Mouse (Mus musculus) cerebellum, adult 2 months (tissue): ENCODE data around the gene Arhgef11. TPM values are rescaled to one million over a fixed set of nuclear protein-coding genes. Genes with fewer than 3 reads are reported as not detected.
A peak's percentile ranks its signal among the peaks of the same experiment; 100 is the strongest.

Experiments
- DNase-seq, 2 experiments: peaks; one replicate each; pipeline ENCODE4 v3.0.0; 2021
- H3K27ac ChIP-seq: fragments of 200-500 bp; 2 replicates; pipeline ENCODE4 v1.5.1; 2012; ENCODE audit warnings: low read length, control low read depth, inconsistent platforms; ENCODE audit not compliant: insufficient read depth
- H3K27me3 ChIP-seq: fragments of 200-500 bp; 2 replicates; pipeline ENCODE4 v1.6.1; 2012; ENCODE audit warnings: inconsistent platforms, mild to moderate bottlenecking, low read length, moderate library complexity; ENCODE audit not compliant: control insufficient read depth, insufficient read depth
- H3K4me1 ChIP-seq: fragments of 200-500 bp; 2 replicates; pipeline ENCODE4 v1.6.1; 2011; ENCODE audit warnings: low read length; ENCODE audit not compliant: control insufficient read depth, insufficient read depth
- H3K4me3 ChIP-seq: fragments of 200-500 bp; replicated peaks from 2 replicates; pipeline ENCODE3; 2011; ENCODE audit warnings: mild to moderate bottlenecking, low read depth, low read length, control low read depth; ENCODE audit not compliant: insufficient read depth
- CTCF ChIP-seq: fragments of 200-500 bp; IDR thresholded peaks from 2 replicates; pipeline ENCODE4 v1.5.1; 2011; ENCODE audit warnings: low read depth, mild to moderate bottlenecking, control low read depth, low read length, moderate library complexity, borderline replicate concordance; ENCODE audit not compliant: insufficient read depth
- POLR2A ChIP-seq: fragments of 200-500 bp; IDR thresholded peaks from 2 replicates; pipeline ENCODE4 v1.6.1; 2011; ENCODE audit warnings: low read length, control low read depth, borderline replicate concordance; ENCODE audit not compliant: insufficient read depth
- WGBS: fragments of 180-500 bp; shearing (Covaris S2); methylation state at CpG from one replicate; pipeline ENCODE4 v1.1.7; 2018; 5-methylcytosine and 5-hydroxymethylcytosine counted together
- polyA plus RNA-seq: library from polyadenylated mRNA; depleted of rRNA; stranded (reverse); fragments of >200 nt; gene quantifications from 2 replicates; pipeline ENCODE4 v1.2.3, GENCODE M21; 2012

Gene Arhgef11
- polyA plus RNA-seq, 1 experiment, result 52.2 TPM

GRCm38 (mm10) chr3:87617811-87618130 lies 412 bp downstream of the Arhgef11 start:
- no peak for TF ChIP-seq CTCF
- no peak for TF ChIP-seq POLR2A
- peak overlapping the region; percentile 79 for H3K4me3 ChIP-seq
- H3K27ac ChIP-seq, result peak overlapping the region; percentile 91
- no peaks in the 10 kb centered on the region for H3K27me3 ChIP-seq
- H3K4me1 ChIP-seq, result 0 out of 2 replicates have a peak, but pooled peaks cover 4% of the 10 kb centered on the region
- no peak for DNase-seq
- under 1% methylated on average over 6 of the region's 6 CpGs for WGBS

GRCm38 (mm10) chr3:87618240-87618639 lies 881 bp downstream of the Arhgef11 start:
- 1% methylated on average over 3 of the region's 3 CpGs for WGBS
- Histone ChIP-seq H3K27me3 (no peaks in the 10 kb centered on the region), H3K4me3 (peak overlapping the region; percentile 79), H3K27ac (no peak overlapping the region), H3K4me1 (0 out of 2 replicates have a peak, but pooled peaks cover 4% of the 10 kb centered on the region)
- TF ChIP-seq POLR2A (no peak), CTCF (no peak)
- DNase-seq, result no peak

- TF ChIP-seq POLR2A (no peak), CTCF (no peak)
- Histone ChIP-seq H3K4me3 (peak overlapping the region; percentile 79), H3K27ac (peak overlapping the region; percentile 10; the same call in 1 of the 2 replicates), H3K4me1 (0 out of 2 replicates have a peak, but pooled peaks cover 4% of the 10 kb centered on the region), H3K27me3 (no peaks in the 10 kb centered on the region)
- 9% methylated on average over 5 of the region's 5 CpGs for WGBS
- no peak for DNase-seq
Observed at GRCm38 (mm10) chr3:87618981-87619710, 1.8 kb downstream of the Arhgef11 start.

GRCm38 (mm10) chr3:87620218-87620891 lies 3.0 kb downstream of the Arhgef11 start:
- 24% methylated on average over 7 of the region's 7 CpGs for WGBS
- H3K27ac ChIP-seq, result no peak overlapping the region
- TF ChIP-seq CTCF, result no peak
- no peak for TF ChIP-seq POLR2A
- no peak for DNase-seq
- H3K4me1 ChIP-seq, result 0 out of 2 replicates have a peak, but pooled peaks cover 4% of the 10 kb centered on the region
- peak overlapping the region; percentile 79 for H3K4me3 ChIP-seq
- H3K27me3 ChIP-seq, result no peaks in the 10 kb centered on the region

GRCm38 (mm10) chr3:87624899-87625298 lies 7.5 kb downstream of the Arhgef11 start:
- H3K4me3 ChIP-seq, result no peak overlapping the region
- WGBS, result 94% methylated on average over 4 of the region's 4 CpGs
- H3K27ac ChIP-seq, result no peak overlapping the region
- TF ChIP-seq POLR2A, result no peak
- TF ChIP-seq CTCF, result no peak
- no peaks in the 10 kb centered on the region for H3K27me3 ChIP-seq
- 0 out of 2 replicates have a peak, but pooled peaks cover 4% of the 10 kb centered on the region for H3K4me1 ChIP-seq
- no peak for DNase-seq

GRCm38 (mm10) chr3:87630899-87631298 lies 13.5 kb downstream of the Arhgef11 start:
- H3K4me1 ChIP-seq, result peaks cover 8% of the 10 kb centered on the region
- H3K4me3 ChIP-seq, result no peak overlapping the region
- H3K27me3 ChIP-seq, result no peaks in the 10 kb centered on the region
- H3K27ac ChIP-seq, result no peak overlapping the region
- DNase-seq, result peak; percentile 58 to 66
- WGBS, result 14% methylated on average over 9 of the region's 9 CpGs
- TF ChIP-seq POLR2A, result no peak
- TF ChIP-seq CTCF, result no peak

GRCm38 (mm10) chr3:87631408-87631807 lies 14.0 kb downstream of the Arhgef11 start:
- H3K27me3 ChIP-seq, result no peaks in the 10 kb centered on the region
- WGBS, result 56% methylated on average over 4 of the region's 4 CpGs
- no peak for DNase-seq
- H3K4me3 ChIP-seq, result no peak overlapping the region
- peaks cover 8% of the 10 kb centered on the region for H3K4me1 ChIP-seq
- no peak overlapping the region for H3K27ac ChIP-seq
- no peak for TF ChIP-seq CTCF
- no peak for TF ChIP-seq POLR2A
